Mouse (Mus musculus) ES-Bruce4 (cell line): ENCODE measurements around the gene Slc13a3.
A peak's percentile ranks its signal among the peaks of the same experiment; 100 is the strongest.

Experiments used
- CTCF ChIP-seq: IDR thresholded peaks from one replicate; pipeline ENCODE4 v1.8.1; 2011; ENCODE audit warnings: low read depth, low read length
- POLR2A ChIP-seq: IDR thresholded peaks from one replicate; pipeline ENCODE4 v1.8.1; 2011; ENCODE audit warnings: low read length; ENCODE audit not compliant: insufficient read depth

DNA sequence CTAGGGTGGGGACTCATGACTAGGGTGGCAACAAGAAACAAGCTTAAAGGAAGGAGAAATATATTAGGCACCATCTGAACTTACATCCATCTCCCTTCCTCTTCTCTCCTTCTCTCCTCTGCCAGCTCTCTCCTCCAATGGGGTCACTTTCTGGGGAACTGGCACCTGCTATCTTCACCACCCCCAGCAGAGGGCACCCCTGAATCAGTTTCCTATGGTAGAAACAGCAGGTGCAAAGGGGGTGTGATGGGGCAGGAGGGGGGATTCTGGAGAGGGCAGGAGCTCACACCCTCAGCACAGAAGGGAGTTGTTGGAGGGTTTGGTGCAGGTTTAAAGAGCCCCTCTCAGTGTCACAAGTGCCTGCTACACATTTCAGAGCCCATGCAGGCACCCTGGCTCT lies 23.2 kb upstream of the Slc13a3 start:
- TF ChIP-seq CTCF (peak; percentile 44), POLR2A (no peak)
